Mouse (Mus musculus): ENCODE measurements around the gene Baiap2. TPM values are rescaled to one million over a fixed set of nuclear protein-coding genes. Genes with fewer than 3 reads are reported as not detected.

The Baiap2 gene
- polyA plus RNA-seq, 1 experiment from 2014 or later: 31.7 TPM

GRCm38 (mm10) chr11:119975739-119976501 is 33.4 kb downstream of the Baiap2 start:
- Histone ChIP-seq H3K4me3 (ENCODE audit: low read length) (no peak overlapping the region), H3K4me1 (replicated peaks; ENCODE audit: control insufficient read depth, insufficient read depth, low read length) (peaks cover 15% of the 10 kb centered on the region), H3K27me3 (ENCODE audit: control insufficient read depth, insufficient read depth, low read depth, low read length) (no peaks in the 10 kb centered on the region), H3K36me3 (ENCODE audit: control insufficient read depth, insufficient read depth, low read length) (0 out of 2 replicates have a peak, but pooled peaks cover 3% of the 10 kb centered on the region), H3K9ac (ENCODE audit: low read length) (no peak overlapping the region), H3K4me2 (ENCODE audit: low read depth, low read length) (no peak overlapping the region), H3K27ac (ENCODE audit: low read length) (peak overlapping the region; percentile 75), H3K9me3 (ENCODE audit: control insufficient read depth, low read length) (no peaks in the 10 kb centered on the region)
- ATAC-seq (ENCODE audit: low read depth): peak; percentile 86
- WGBS: 50% methylated on average over 8 of the region's 8 CpGs

GRCm38 (mm10) chr11:119978701-119979100 is 36.1 kb downstream of the Baiap2 start:
- H3K4me2 ChIP-seq (ENCODE audit: low read depth, low read length): no peak overlapping the region
- ATAC-seq (ENCODE audit: low read depth): no peak
- H3K4me3 ChIP-seq (ENCODE audit: low read length): no peak overlapping the region
- WGBS: 94% methylated on average over 4 of the region's 4 CpGs
- H3K27ac ChIP-seq (ENCODE audit: low read length): no peak overlapping the region
- no peaks in the 10 kb centered on the region for H3K27me3 ChIP-seq (ENCODE audit: control insufficient read depth, insufficient read depth, low read depth, low read length)
- no peak overlapping the region for H3K9ac ChIP-seq (ENCODE audit: low read length)
- H3K4me1 ChIP-seq (replicated peaks; ENCODE audit: control insufficient read depth, insufficient read depth, low read length): peaks cover 13% of the 10 kb centered on the region
- no peaks in the 10 kb centered on the region for H3K9me3 ChIP-seq (ENCODE audit: control insufficient read depth, low read length)
- peaks cover 10% of the 10 kb centered on the region; the same call in 1 of the 2 replicates for H3K36me3 ChIP-seq (ENCODE audit: control insufficient read depth, insufficient read depth, low read length)

- no peak for ATAC-seq (ENCODE audit: low read depth)
Observed at GRCm38 (mm10) chr11:119979596-119980385, 37.2 kb downstream of the Baiap2 start.

GRCm38 (mm10) chr11:119981769-119982168 is 39.2 kb downstream of the Baiap2 start:
- Histone ChIP-seq H3K9ac (ENCODE audit: low read length) (no peak overlapping the region), H3K27me3 (ENCODE audit: control insufficient read depth, insufficient read depth, low read depth, low read length) (no peaks in the 10 kb centered on the region), H3K27ac (ENCODE audit: low read length) (no peak overlapping the region), H3K36me3 (ENCODE audit: control insufficient read depth, insufficient read depth, low read length) (peaks cover 12% of the 10 kb centered on the region; the same call in 1 of the 2 replicates), H3K9me3 (ENCODE audit: control insufficient read depth, low read length) (no peaks in the 10 kb centered on the region), H3K4me3 (ENCODE audit: low read length) (no peak overlapping the region), H3K4me1 (replicated peaks; ENCODE audit: control insufficient read depth, insufficient read depth, low read length) (peaks cover 4% of the 10 kb centered on the region), H3K4me2 (ENCODE audit: low read depth, low read length) (no peak overlapping the region)
- ATAC-seq (ENCODE audit: low read depth): no peak
- 72% methylated on average over 3 of the region's 3 CpGs for WGBS

More at GRCm38 (mm10) chr11:119979596-119980385, 37.2 kb downstream of the Baiap2 start:
- H3K27me3 ChIP-seq (ENCODE audit: control insufficient read depth, insufficient read depth, low read depth, low read length): no peaks in the 10 kb centered on the region
- H3K9me3 ChIP-seq (ENCODE audit: control insufficient read depth, low read length): no peaks in the 10 kb centered on the region
- no peak overlapping the region for H3K4me2 ChIP-seq (ENCODE audit: low read depth, low read length)
- peaks cover 9% of the 10 kb centered on the region for H3K4me1 ChIP-seq (replicated peaks; ENCODE audit: control insufficient read depth, insufficient read depth, low read length)
- 72% methylated on average over 10 of the region's 10 CpGs for WGBS
- H3K36me3 ChIP-seq (ENCODE audit: control insufficient read depth, insufficient read depth, low read length): peaks cover 7% of the 10 kb centered on the region; the same call in 1 of the 2 replicates
- H3K9ac ChIP-seq (ENCODE audit: low read length): no peak overlapping the region
- no peak overlapping the region for H3K4me3 ChIP-seq (ENCODE audit: low read length)
- H3K27ac ChIP-seq (ENCODE audit: low read length): no peak overlapping the region

GRCm38 (mm10) chr11:119982236-119982635 is 39.7 kb downstream of the Baiap2 start:
- H3K4me1 ChIP-seq (replicated peaks; ENCODE audit: control insufficient read depth, insufficient read depth, low read length): no peaks in the 10 kb centered on the region; the same call in none of the 2 replicates
- no peak overlapping the region for H3K4me2 ChIP-seq (ENCODE audit: low read depth, low read length)
- peaks cover 12% of the 10 kb centered on the region; the same call in 1 of the 2 replicates for H3K36me3 ChIP-seq (ENCODE audit: control insufficient read depth, insufficient read depth, low read length)
- H3K4me3 ChIP-seq (ENCODE audit: low read length): no peak overlapping the region
- no peak for ATAC-seq (ENCODE audit: low read depth)
- H3K9me3 ChIP-seq (ENCODE audit: control insufficient read depth, low read length): no peaks in the 10 kb centered on the region
- no peaks in the 10 kb centered on the region for H3K27me3 ChIP-seq (ENCODE audit: control insufficient read depth, insufficient read depth, low read depth, low read length)
- WGBS: 84% methylated on average over 3 of the region's 3 CpGs
- H3K27ac ChIP-seq (ENCODE audit: low read length): no peak overlapping the region
- no peak overlapping the region for H3K9ac ChIP-seq (ENCODE audit: low read length)

- Histone ChIP-seq H3K4me3 (ENCODE audit: low read length) (no peak overlapping the region), H3K27me3 (ENCODE audit: control insufficient read depth, insufficient read depth, low read depth, low read length) (no peaks in the 10 kb centered on the region), H3K9ac (ENCODE audit: low read length) (no peak overlapping the region), H3K27ac (ENCODE audit: low read length) (no peak overlapping the region), H3K4me1 (replicated peaks; ENCODE audit: control insufficient read depth, insufficient read depth, low read length) (peaks cover 2% of the 10 kb centered on the region), H3K36me3 (ENCODE audit: control insufficient read depth, insufficient read depth, low read length) (peaks cover 12% of the 10 kb centered on the region; the same call in 1 of the 2 replicates), H3K9me3 (ENCODE audit: control insufficient read depth, low read length) (no peaks in the 10 kb centered on the region), H3K4me2 (ENCODE audit: low read depth, low read length) (no peak overlapping the region)
- no peak for ATAC-seq (ENCODE audit: low read depth)
- 85% methylated on average over 2 of the region's 2 CpGs for WGBS
Observed at GRCm38 (mm10) chr11:119983151-119983550, 40.6 kb downstream of the Baiap2 start.

GRCm38 (mm10) chr11:119986751-119987425 is 44.3 kb downstream of the Baiap2 start:
- H3K4me1 ChIP-seq (replicated peaks; ENCODE audit: control insufficient read depth, insufficient read depth, low read length): peaks cover 35% of the 10 kb centered on the region
- ATAC-seq (ENCODE audit: low read depth): no peak
- no peaks in the 10 kb centered on the region for H3K27me3 ChIP-seq (ENCODE audit: control insufficient read depth, insufficient read depth, low read depth, low read length)
- no peak overlapping the region for H3K4me3 ChIP-seq (ENCODE audit: low read length)
- no peak overlapping the region for H3K9ac ChIP-seq (ENCODE audit: low read length)
- H3K9me3 ChIP-seq (ENCODE audit: control insufficient read depth, low read length): no peaks in the 10 kb centered on the region
- 79% methylated on average over 9 of the region's 9 CpGs for WGBS
- no peak overlapping the region for H3K4me2 ChIP-seq (ENCODE audit: low read depth, low read length)
- H3K36me3 ChIP-seq (ENCODE audit: control insufficient read depth, insufficient read depth, low read length): peaks cover 12% of the 10 kb centered on the region; the same call in 1 of the 2 replicates
- H3K27ac ChIP-seq (ENCODE audit: low read length): no peak overlapping the region

GRCm38 (mm10) chr11:119987876-119988275 is 45.3 kb downstream of the Baiap2 start:
- H3K9ac ChIP-seq (ENCODE audit: low read length): no peak overlapping the region
- H3K36me3 ChIP-seq (ENCODE audit: control insufficient read depth, insufficient read depth, low read length): peaks cover 6% of the 10 kb centered on the region; the same call in 1 of the 2 replicates
- H3K9me3 ChIP-seq (ENCODE audit: control insufficient read depth, low read length): no peaks in the 10 kb centered on the region
- H3K4me2 ChIP-seq (ENCODE audit: low read depth, low read length): no peak overlapping the region
- H3K4me1 ChIP-seq (replicated peaks; ENCODE audit: control insufficient read depth, insufficient read depth, low read length): peaks cover 35% of the 10 kb centered on the region
- 70% methylated on average over 7 of the region's 7 CpGs for WGBS
- H3K27ac ChIP-seq (ENCODE audit: low read length): no peak overlapping the region
- ATAC-seq (ENCODE audit: low read depth): no peak
- H3K4me3 ChIP-seq (ENCODE audit: low read length): no peak overlapping the region
- no peaks in the 10 kb centered on the region for H3K27me3 ChIP-seq (ENCODE audit: control insufficient read depth, insufficient read depth, low read depth, low read length)

Data from lung, embryonic 16.5 days (tissue).